Mouse (Mus musculus) megakaryocyte-erythroid progenitor cell, adult 5 weeks (primary cell): ENCODE data around the gene Gm11127. TPM values are rescaled to one million over a fixed set of nuclear protein-coding genes. Genes with fewer than 3 reads are reported as not detected.

Experiments
- polyA plus RNA-seq: library from polyadenylated mRNA; stranded (reverse); fragments of >175 nt; gene quantifications from 2 replicates; pipeline ENCODE4 v1.2.3, GENCODE M21; 2012

The Gm11127 gene
- polyA plus RNA-seq, result 0.09 TPM in 1 of 2 replicates, not detected in the other

GRCm38 (mm10) chr17:36058362-36058761 lies at the start of gene Gm11127:
Gm11127 (minus strand) TSS chr17:36058371.

GRCm38 (mm10) chr17:36042610-36043169 lies 15.5 kb downstream of the Gm11127 start, which contains the start of the genes H2-T22 and Gm6034:
H2-T22 (minus strand) TSS chr17:36042747.
Gm6034 (plus strand) TSS chr17:36042961.

GRCm38 (mm10) chr17:36032351-36032875 lies 25.8 kb downstream of the Gm11127 start, which contains the start of gene H2-T23:
H2-T23 (minus strand) TSS chr17:36032855.

GRCm38 (mm10) chr17:36020191-36021073 lies 37.7 kb downstream of the Gm11127 start, which contains the start of gene H2-T24:
H2-T24 (minus strand) TSS chr17:36020560.

Other genes with a start within 250 kb of the Gm11127 start
- gene Ier3, start 236.7 kb downstream of the Gm11127 start, polyA plus RNA-seq, result 131 and 159 TPM in 2 replicates
- 86.8 and 112 TPM in 2 replicates for gene Flot1, start 235.1 kb downstream of the Gm11127 start, polyA plus RNA-seq
- gene Tubb5, start 220.1 kb downstream of the Gm11127 start, polyA plus RNA-seq, result 310 and 318 TPM in 2 replicates
- gene Mdc1, start 216.9 kb downstream of the Gm11127 start, polyA plus RNA-seq, result 20.6 and 21.4 TPM in 2 replicates
- 36.4 and 39.2 TPM in 2 replicates for gene Nrm, start 197.1 kb downstream of the Gm11127 start, polyA plus RNA-seq
- gene Ppp1r18, start 192.8 kb downstream of the Gm11127 start, polyA plus RNA-seq, result 108 and 116 TPM in 2 replicates
- 55.5 and 78.6 TPM in 2 replicates for gene Dhx16, start 178.6 kb downstream of the Gm11127 start, polyA plus RNA-seq
- gene 2310061I04Rik, start 160.9 kb downstream of the Gm11127 start, polyA plus RNA-seq, result 115 and 120 TPM in 2 replicates
- gene Atat1, start 148.3 kb downstream of the Gm11127 start, polyA plus RNA-seq, result 20.1 and 28.3 TPM in 2 replicates
- 7.6 and 13.3 TPM in 2 replicates for gene Mrps18b, start 142.0 kb downstream of the Gm11127 start, polyA plus RNA-seq
- 37.9 and 38.9 TPM in 2 replicates for gene Ppp1r10, start 141.9 kb downstream of the Gm11127 start, polyA plus RNA-seq
- gene Abcf1, start 88.6 kb downstream of the Gm11127 start, polyA plus RNA-seq, result 147 and 199 TPM in 2 replicates
- 103 and 140 TPM in 2 replicates for gene Gnl1, start 78.5 kb downstream of the Gm11127 start, polyA plus RNA-seq
- 43.9 and 60.7 TPM in 2 replicates for gene Prr3, start 78.1 kb downstream of the Gm11127 start, polyA plus RNA-seq
- gene H2-T24, start 37.8 kb downstream of the Gm11127 start, polyA plus RNA-seq, result 0.94 and 2.0 TPM in 2 replicates
- 172 and 205 TPM in 2 replicates for gene H2-T23, start 25.5 kb downstream of the Gm11127 start, polyA plus RNA-seq
- 22.4 and 24.0 TPM in 2 replicates for gene H2-T22, start 15.6 kb downstream of the Gm11127 start, polyA plus RNA-seq
- 0.03 TPM in 1 of 2 replicates, not detected in the other for gene Gm6034, start 15.4 kb downstream of the Gm11127 start, polyA plus RNA-seq
- 0.06 TPM in 1 of 2 replicates, not detected in the other for gene Gm19684, start 63.3 kb upstream of the Gm11127 start, polyA plus RNA-seq
- gene Gm7030, start 71.1 kb upstream of the Gm11127 start, polyA plus RNA-seq, result not detected in 2 replicates
- gene Gm8909, start 110.2 kb upstream of the Gm11127 start, polyA plus RNA-seq, result not detected in 2 replicates
- 0.16 TPM in 1 of 2 replicates, not detected in the other for gene H2-T3, start 131.9 kb upstream of the Gm11127 start, polyA plus RNA-seq
- 86.1 and 97.9 TPM in 2 replicates for gene Rpp21, start 199.7 kb upstream of the Gm11127 start, polyA plus RNA-seq
- gene Trim39, start 213.9 kb upstream of the Gm11127 start, polyA plus RNA-seq, result 10.1 and 14.0 TPM in 2 replicates
- gene H2-M10.2, start 228.1 kb upstream of the Gm11127 start, polyA plus RNA-seq, result not detected in 2 replicates